Mouse (Mus musculus): ENCODE measurements at regions not wholly inside any gene's neighbourhood (a gene's known extent, or its start where the extent isn't known, plus 50 kb on each side); places are given as distances from the start of the nearest gene placed in this dataset.

GRCm38 (mm10) chr17:67565746-67566145 lies 66.8 kb downstream of the Lrrc30 start:
- TF ChIP-seq POLR2A (IDR thresholded peaks at IDR 0.05; ENCODE audit: insufficient read depth, low read depth, low read length) (no peak), EP300 (IDR thresholded peaks at IDR 0.05; ENCODE audit: insufficient read depth, low read depth, low read length) (no peak), CTCF (IDR thresholded peaks at IDR 0.05) (no peak)
